Mouse (Mus musculus) gastrocnemius, postnatal 4 days (tissue): ENCODE measurements around the gene Fam209. TPM values are rescaled to one million over a fixed set of nuclear protein-coding genes. Genes with fewer than 3 reads are reported as not detected.

Experiments used
- DNase-seq, 2 experiments: peaks; one replicate each; pipeline ENCODE4 v3.0.0; 2021 to 2022; ENCODE audit warnings: low spot score in 2 of 2, mixed read lengths in 2 of 2
- total RNA-seq, 2 experiments: library from RNA; stranded (reverse); gene quantifications; 2 replicates each; pipeline ENCODE4 v1.2.3; 2021

Fam209 gene
- total RNA-seq, 2 experiments from 2014 or later: 0.83 to 1.1 TPM

DNA sequence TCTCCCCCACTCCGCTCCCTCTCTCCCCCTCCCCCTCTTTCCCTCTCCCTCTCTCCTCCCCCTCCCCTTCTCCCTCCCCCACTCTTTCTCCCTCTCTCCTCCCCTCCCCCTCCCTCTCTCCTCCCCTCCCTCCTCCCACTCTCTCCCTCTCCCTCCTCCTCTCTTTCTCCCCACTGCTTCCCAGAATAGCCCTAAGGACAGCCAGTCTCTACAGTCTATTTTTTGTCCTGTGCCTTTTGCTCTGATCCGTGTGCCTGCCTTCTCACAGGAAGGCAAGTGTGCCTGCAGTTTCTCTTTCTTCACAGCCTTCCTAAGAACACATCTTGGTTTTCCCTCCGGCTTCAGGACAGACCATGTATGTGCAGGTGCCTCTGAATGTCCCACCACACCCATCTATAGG lies 5.0 kb downstream of the Fam209 start:
- DNase-seq: no peak

DNA sequence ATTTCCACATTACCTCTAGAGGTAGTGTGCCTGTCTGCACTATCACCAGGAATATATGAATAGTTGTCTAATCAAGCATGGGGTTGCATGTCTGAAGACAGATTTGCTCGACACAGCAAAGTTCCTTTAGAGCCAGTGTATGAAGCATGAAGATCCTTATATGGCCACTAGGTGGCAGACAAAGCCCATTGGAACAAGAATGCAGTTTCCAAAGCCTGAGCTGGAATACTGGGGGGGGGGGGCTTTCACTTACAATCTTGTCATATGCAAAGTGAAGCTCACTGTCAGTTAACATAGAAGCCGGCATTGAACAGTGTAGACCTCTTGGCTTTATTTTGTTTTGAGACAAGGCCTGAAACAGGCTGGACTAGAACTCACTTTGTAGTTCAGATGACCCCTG lies 5.5 kb downstream of the Fam209 start:
- DNase-seq: no peak

DNA sequence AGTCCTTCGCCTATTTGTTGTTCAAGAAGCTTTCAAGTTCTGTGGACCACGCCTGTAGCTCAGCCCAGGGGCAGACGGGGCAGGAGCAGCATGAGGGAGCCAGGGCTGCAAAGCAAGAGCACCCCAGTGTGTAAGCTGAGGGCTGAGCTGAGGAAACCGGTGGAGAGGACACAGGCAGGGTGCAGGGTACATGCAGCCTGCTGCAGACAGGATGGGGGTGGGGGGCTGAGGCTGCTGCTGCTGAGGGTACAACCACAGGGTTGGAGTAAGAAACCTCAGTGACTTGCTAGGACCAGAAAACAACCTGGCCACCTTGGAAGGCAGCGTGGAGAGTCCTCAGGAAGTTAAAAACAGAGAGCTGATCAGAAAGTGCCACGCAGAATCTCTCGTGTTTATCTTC lies 8.0 kb downstream of the Fam209 start:
- DNase-seq: no peak

- no peak for DNase-seq
Measured at GRCm38 (mm10) chr2:172481654-172482385, 9.5 kb downstream of the Fam209 start.

- no peak for DNase-seq
Measured at GRCm38 (mm10) chr2:172483766-172484413, 11.6 kb downstream of the Fam209 start.

- DNase-seq: no peak
Measured at GRCm38 (mm10) chr2:172484696-172485370, 12.5 kb downstream of the Fam209 start.

- no peak for DNase-seq
Measured at GRCm38 (mm10) chr2:172496736-172497345, 24.5 kb downstream of the Fam209 start.

GRCm38 (mm10) chr2:172498823-172499222 lies 26.5 kb downstream of the Fam209 start:
- no peak for DNase-seq

- DNase-seq: no peak
Measured at GRCm38 (mm10) chr2:172500752-172501316, 28.5 kb downstream of the Fam209 start.

GRCm38 (mm10) chr2:172501341-172501740 lies 29.0 kb downstream of the Fam209 start:
- no peak for DNase-seq

DNA sequence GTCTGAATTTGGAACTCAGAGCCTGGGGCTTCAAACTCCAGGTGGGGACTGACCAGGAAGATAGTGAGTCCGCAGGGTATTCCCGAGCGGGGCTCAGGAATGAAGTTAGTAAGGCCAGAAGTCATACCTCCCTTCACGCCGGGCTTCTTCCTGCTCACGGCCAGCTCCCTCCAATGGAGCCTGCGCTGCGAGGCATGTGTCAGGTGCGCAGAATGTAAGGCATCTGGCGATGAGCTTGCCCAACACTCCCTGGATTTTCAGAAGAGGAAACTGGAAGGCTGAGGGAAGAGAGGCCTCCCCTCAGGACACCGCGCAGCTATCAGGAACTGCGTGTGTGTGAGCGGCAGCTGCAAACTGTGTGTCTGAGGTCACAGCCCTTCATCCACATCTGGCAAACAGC lies 29.8 kb downstream of the Fam209 start:
- DNase-seq: no peak

GRCm38 (mm10) chr2:172506121-172506520 lies 33.8 kb downstream of the Fam209 start:
- no peak for DNase-seq

DNA sequence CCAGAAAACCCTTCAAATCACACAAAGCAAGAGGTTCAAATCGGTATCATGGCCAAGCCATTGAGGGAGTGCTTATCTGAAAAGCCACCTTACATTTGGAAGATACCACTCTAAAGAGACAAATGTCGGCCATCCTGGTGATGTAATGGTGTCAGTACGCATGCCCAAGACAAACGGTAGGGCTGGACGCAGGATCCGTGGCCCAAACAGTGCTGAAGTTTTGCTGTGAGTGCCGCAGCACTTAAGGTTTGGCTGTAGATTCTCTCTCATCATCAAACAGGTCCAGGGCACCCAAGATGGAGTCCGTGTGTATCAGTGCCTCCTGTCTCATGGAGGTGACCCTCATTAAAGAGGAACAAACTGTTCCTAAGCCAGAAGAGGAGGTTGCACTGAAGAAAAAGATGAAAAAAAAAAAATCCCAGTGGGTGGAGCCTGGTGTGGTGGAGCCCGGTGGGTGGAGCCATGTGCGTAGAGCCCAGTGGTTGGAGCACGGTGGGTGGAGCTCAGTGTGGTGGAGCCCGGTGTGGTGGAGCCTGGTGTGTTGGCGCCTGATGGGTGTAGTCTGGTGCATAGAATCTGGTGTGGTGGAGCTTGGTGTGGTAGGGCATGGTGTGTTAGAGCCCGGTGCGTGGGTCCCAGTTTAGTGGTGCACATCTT lies 37.9 kb downstream of the Fam209 start:
- DNase-seq: no peak

DNA sequence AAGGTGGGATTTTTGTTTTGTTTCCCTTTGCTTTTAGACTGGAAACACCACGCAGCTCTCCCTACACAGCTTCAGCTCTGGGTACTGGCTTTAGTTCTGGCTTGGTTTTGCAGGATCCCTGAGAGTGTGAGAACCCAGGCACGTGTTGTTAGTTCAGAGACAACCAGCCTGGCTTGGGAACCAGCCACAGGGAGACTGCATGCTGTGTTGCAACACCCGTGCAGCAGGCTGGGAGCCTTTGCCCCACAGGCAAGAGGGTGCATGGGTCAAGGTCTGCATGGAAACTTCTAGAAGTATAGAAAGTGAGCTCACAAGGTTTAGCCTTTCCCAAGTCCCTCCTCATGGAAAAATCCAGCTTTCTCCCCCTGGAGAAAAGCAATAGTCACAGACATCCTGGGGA lies 38.6 kb downstream of the Fam209 start:
- no peak for DNase-seq

GRCm38 (mm10) chr2:172516407-172516992 lies 44.2 kb downstream of the Fam209 start:
- DNase-seq: no peak

GRCm38 (mm10) chr2:172520616-172521371 lies 48.5 kb downstream of the Fam209 start:
- DNase-seq: no peak

GRCm38 (mm10) chr2:172522528-172522927 lies 50.2 kb downstream of the Fam209 start:
- no peak for DNase-seq
